Comparison of ENCODE assay signal across 8 mouse cellular contexts in genomic region chr2:158243129-158243870, GRCm38 (mm10). TPM values are rescaled to one million over a fixed set of nuclear protein-coding genes. Genes with fewer than 3 reads are reported as not detected.
DNase-seq lines count a peak whose midpoint lies in the region; ATAC-seq and TF ChIP-seq lines count a peak whose summit lies in the region.

No protein-coding gene starts in this region.

- WGBS in heart, adult 2 months, result 56% methylated on average over 18 of the region's 18 CpGs
- WGBS in heart, embryonic 10.5 days, result 71% methylated on average over 18 of the region's 18 CpGs
- WGBS in hindbrain, embryonic 11.5 days, result 76% methylated on average over 18 of the region's 18 CpGs

- peaks cover 4% of the 10 kb centered on the region for H3K4me1 ChIP-seq in heart, adult 2 months (ENCODE audit: control insufficient read depth, insufficient read depth, low read length)
- H3K4me1 ChIP-seq in heart, embryonic 10.5 days, result peaks cover 12% of the 10 kb centered on the region
- H3K4me1 ChIP-seq in hindbrain, embryonic 11.5 days (replicated peaks; ENCODE audit: control insufficient read depth, insufficient read depth, low read length), result no peaks in the 10 kb centered on the region

- no peak overlapping the region for H3K4me3 ChIP-seq in heart, adult 2 months
- no peak overlapping the region for H3K4me3 ChIP-seq in heart, embryonic 10.5 days
- no peak overlapping the region for H3K4me3 ChIP-seq in hindbrain, embryonic 11.5 days (ENCODE audit: low read depth, low read length)

- no peak for ATAC-seq in hindbrain, embryonic 11.5 days (ENCODE audit: low FRiP score)

- no peaks in the 10 kb centered on the region for H3K9me3 ChIP-seq in heart, embryonic 10.5 days
- H3K9me3 ChIP-seq in hindbrain, embryonic 11.5 days (ENCODE audit: control insufficient read depth, low read length), result no peaks in the 10 kb centered on the region

- H3K79me2 ChIP-seq in heart, adult 2 months (replicated peaks; ENCODE audit: control insufficient read depth, insufficient read depth, low read length), result no peaks in the 10 kb centered on the region

- TF ChIP-seq CTCF in heart, adult 2 months (IDR thresholded peaks at IDR 0.05), result no peak

- H3K27me3 ChIP-seq in heart, adult 2 months (ENCODE audit: control insufficient read depth, insufficient read depth, low read length), result no peaks in the 10 kb centered on the region
- H3K27me3 ChIP-seq in heart, embryonic 10.5 days (ENCODE audit: insufficient read depth, poor library complexity, severe bottlenecking), result peaks cover 12% of the 10 kb centered on the region; the same call in 1 of the 2 replicates
- H3K27me3 ChIP-seq in hindbrain, embryonic 11.5 days (ENCODE audit: control insufficient read depth, insufficient read depth, low read length), result no peaks in the 10 kb centered on the region

- no peaks in the 10 kb centered on the region for H3K36me3 ChIP-seq in heart, adult 2 months (ENCODE audit: control insufficient read depth, insufficient read depth, low read length)
- no peaks in the 10 kb centered on the region for H3K36me3 ChIP-seq in heart, embryonic 10.5 days
- no peaks in the 10 kb centered on the region for H3K36me3 ChIP-seq in hindbrain, embryonic 11.5 days (ENCODE audit: control insufficient read depth, insufficient read depth, low read length)

- no peak overlapping the region for H3K4me2 ChIP-seq in hindbrain, embryonic 11.5 days (replicated peaks; ENCODE audit: low read depth, low read length)

- peak; percentile 70 to 72 for DNase-seq in heart, adult 2 months
- no peak for DNase-seq in heart, embryonic 10.5 days (ENCODE audit: low spot score)
- peak; percentile 38 for DNase-seq in cerebellum, adult 8-10 months
- DNase-seq in heart, postnatal 14 days, result peak; percentile 64 to 65
- DNase-seq in lung, postnatal 10 days, result peak; percentile 65
- DNase-seq in embryo, embryonic 9.5 days (ENCODE audit: extremely low spot score), result no peak
- no peak for DNase-seq in T-cell, adult 2 months (ENCODE audit: low spot score)
- DNase-seq in hindbrain, embryonic 11.5 days (ENCODE audit: low spot score), result no peak

- H3K27ac ChIP-seq in heart, adult 2 months, result peak overlapping the region; percentile 52
- no peak overlapping the region for H3K27ac ChIP-seq in heart, embryonic 10.5 days
- H3K27ac ChIP-seq in hindbrain, embryonic 11.5 days (ENCODE audit: low read depth, low read length), result no peak overlapping the region

- TF ChIP-seq EP300 in heart, adult 2 months (IDR thresholded peaks at IDR 0.05; ENCODE audit: insufficient read depth, low read depth, low read length), result no peak

- no peak overlapping the region for H3K9ac ChIP-seq in heart, adult 2 months (ENCODE audit: low read depth, low read length)
- H3K9ac ChIP-seq in hindbrain, embryonic 11.5 days (ENCODE audit: low read depth, low read length), result no peak overlapping the region

- intact Hi-C loops in heart, adult 2 months (cut with DNase I), result no loop called here
- intact Hi-C loops in heart, postnatal 14 days (cut with DNase I), result no loop called here

- TF ChIP-seq POLR2A in heart, adult 2 months (IDR thresholded peaks at IDR 0.05; ENCODE audit: insufficient read depth, low read depth, low read length), result no peak; the same call in 1 of the 2 replicates

RNA-seq across cellular contexts. Expression of gene D630003M21Rik, which starts 14.3 kb away (rescaled TPM):
- 1 to 10 TPM; 4.6 to 6.7 TPM for total RNA-seq in heart, adult 2 months (2021)
- 6.6 and 9.7 TPM in 2 replicates for polyA plus RNA-seq in heart, adult 2 months (2012; rRNA removed)
- polyA plus RNA-seq in heart, embryonic 10.5 days (2016; fragmentation: Nextera tagmentation; extraction: Ambion mirVana), result 0.73 and 0.91 TPM in 2 replicates
- total RNA-seq in heart, postnatal 14 days (2021), result 1 to 10 TPM; 7.0 to 7.4 TPM
- 1.9 and 2.3 TPM in 2 replicates for polyA plus RNA-seq in hindbrain, embryonic 11.5 days (2014; fragmentation: Nextera tagmentation; extraction: Ambion mirVana)

RNA-seq across cellular contexts. Expression of gene Bpi, which starts 14.6 kb away (rescaled TPM):
- under 1 TPM in 1 of 2 experiments, not detected in 1; 0.13 TPM for total RNA-seq in heart, adult 2 months (2021)
- polyA plus RNA-seq in heart, adult 2 months (2012; rRNA removed), result not detected in 2 replicates
- not detected in 2 replicates for polyA plus RNA-seq in heart, embryonic 10.5 days (2016; fragmentation: Nextera tagmentation; extraction: Ambion mirVana)
- total RNA-seq in heart, postnatal 14 days (2021), result not detected
- not detected in 2 replicates for polyA plus RNA-seq in hindbrain, embryonic 11.5 days (2014; fragmentation: Nextera tagmentation; extraction: Ambion mirVana)

Comparison
In these comparisons a context has a peak if more than half of its experiments do, and no peak if none do; other contexts are left out.
1. DNase-seq: peak in heart, adult 2 months (2 of 2), cerebellum, adult 8-10 months (single experiment), heart, postnatal 14 days (2 of 2) and lung, postnatal 10 days (single experiment); none in heart, embryonic 10.5 days (single experiment), embryo, embryonic 9.5 days (single experiment), T-cell, adult 2 months (single experiment) and hindbrain, embryonic 11.5 days (single experiment).